Mouse (Mus musculus) CH12.LX (cell line): ENCODE results near the gene Tmem150c. TPM values are rescaled to one million over a fixed set of nuclear protein-coding genes. Genes with fewer than 3 reads are reported as not detected.

ENCODE experiments used
- DNase-seq: peaks from one replicate; pipeline ENCODE4 v3.0.0-alpha.2; 2013; ENCODE audit errors: extremely low read depth
- H3K27ac ChIP-seq: 2 replicates; pipeline ENCODE4 v1.5.1; 2012; ENCODE audit warnings: low read depth, mild to moderate bottlenecking, control low read depth, moderate library complexity; ENCODE audit not compliant: insufficient read depth
- H3K27me3 ChIP-seq: replicated peaks from 2 replicates; pipeline ENCODE3; 2012; ENCODE audit warnings: inconsistent platforms
- H3K36me3 ChIP-seq, 2 experiments: replicated peaks in 1 of 2; 2 replicates each; pipeline versions ENCODE3 to v1.6.1; 2012; ENCODE audit warnings: inconsistent platforms in 1 of 2, low read length in 1 of 2, mild to moderate bottlenecking in 1 of 2, mixed read lengths in 1 of 2, moderate library complexity in 1 of 2; ENCODE audit not compliant: control insufficient read depth in 1 of 2, insufficient read depth in 1 of 2
- H3K4me1 ChIP-seq, 2 experiments: 2 replicates each; pipeline ENCODE4 v1.6.1; 2012; ENCODE audit warnings: inconsistent platforms in 1 of 2, moderate library complexity in 1 of 2; ENCODE audit not compliant: insufficient read depth in 2 of 2, control insufficient read depth in 1 of 2
- H3K4me2 ChIP-seq: 2 replicates; pipeline ENCODE4 v1.6.1; 2012; ENCODE audit warnings: low read depth, mild to moderate bottlenecking, control low read depth; ENCODE audit not compliant: poor library complexity, insufficient read depth, severe bottlenecking
- H3K4me3 ChIP-seq, 3 experiments: fragments of 150-350 bp in 1 of 3; sonication (generic) in 1 of 3; replicated peaks in 1 of 3; 2 replicates each; pipeline versions ENCODE3 to v1.5.1; 2011 to 2012; ENCODE audit warnings: low read depth in 2 of 3, low read length in 2 of 3, mild to moderate bottlenecking in 2 of 3, moderate library complexity in 2 of 3, control low read depth in 1 of 3, improper control_type of control experiment in 1 of 3, inconsistent platforms in 1 of 3, mixed read lengths in 1 of 3; ENCODE audit not compliant: poor library complexity in 1 of 3
- H3K79me2 ChIP-seq: replicated peaks from 2 replicates; pipeline ENCODE4 v1.6.1; 2012; ENCODE audit warnings: mild to moderate bottlenecking, moderate library complexity; ENCODE audit not compliant: control insufficient read depth, poor library complexity, insufficient read depth, severe bottlenecking; ENCODE audit errors: extremely low read depth
- H3K9ac ChIP-seq: 2 replicates; pipeline ENCODE4 v1.6.1; 2012; ENCODE audit warnings: low read depth, mild to moderate bottlenecking, control low read depth, moderate library complexity; ENCODE audit not compliant: insufficient read depth
- H3K9me3 ChIP-seq: replicated peaks from 2 replicates; pipeline ENCODE3; 2012; ENCODE audit warnings: low read length, inconsistent platforms, mixed read lengths
- CHD1 ChIP-seq: IDR thresholded peaks from 2 replicates; pipeline ENCODE4 v1.6.1; 2012; ENCODE audit warnings: low read depth, low read length, improper control_type of control experiment, inconsistent platforms
- CHD2 ChIP-seq: IDR thresholded peaks from 2 replicates; pipeline ENCODE4 v1.6.1; 2011; ENCODE audit warnings: low read length, improper control_type of control experiment
- E2F4 ChIP-seq: IDR thresholded peaks from 2 replicates; pipeline ENCODE4 v1.6.1; 2011; ENCODE audit warnings: low read depth, low read length, improper control_type of control experiment; ENCODE audit not compliant: insufficient replicate concordance
- ELF1 ChIP-seq: IDR thresholded peaks from 2 replicates; pipeline ENCODE4 v1.6.1; 2014; ENCODE audit warnings: low read depth, mild to moderate bottlenecking, inconsistent platforms, low read length, improper control_type of control experiment
- ETS1 ChIP-seq: conservative IDR thresholded peaks from 2 replicates; pipeline ENCODE4 v1.6.1; 2012; ENCODE audit warnings: low read depth, mild to moderate bottlenecking, inconsistent platforms, low read length, improper control_type of control experiment, moderate library complexity
- IRF4 ChIP-seq: IDR thresholded peaks from 2 replicates; pipeline ENCODE4 v1.6.1; 2014; ENCODE audit warnings: low read depth, mild to moderate bottlenecking, inconsistent platforms, low read length, improper control_type of control experiment
- JUN ChIP-seq: IDR thresholded peaks from 2 replicates; pipeline ENCODE4 v1.6.1; 2011; ENCODE audit warnings: low read depth, mild to moderate bottlenecking, low read length, improper control_type of control experiment, moderate library complexity; ENCODE audit not compliant: insufficient read depth
- KAT2A ChIP-seq: IDR thresholded peaks from 2 replicates; pipeline ENCODE4 v1.6.1; 2012; ENCODE audit warnings: low read length, improper control_type of control experiment, inconsistent platforms; ENCODE audit not compliant: insufficient replicate concordance
- MAFK ChIP-seq: IDR thresholded peaks from 2 replicates; pipeline ENCODE4 v1.6.1; 2011; ENCODE audit warnings: low read length, improper control_type of control experiment; ENCODE audit not compliant: insufficient replicate concordance
- MAX ChIP-seq: IDR thresholded peaks from 2 replicates; pipeline ENCODE4 v1.6.1; 2011; ENCODE audit warnings: low read length, improper control_type of control experiment
- MYC ChIP-seq: IDR thresholded peaks from 2 replicates; pipeline ENCODE4 v1.6.1; 2011; ENCODE audit warnings: low read depth, mild to moderate bottlenecking, improper control_type of control experiment, low read length
- RCOR1 ChIP-seq: conservative IDR thresholded peaks from 2 replicates; pipeline ENCODE4 v1.6.1; 2012; ENCODE audit warnings: low read depth, mild to moderate bottlenecking, inconsistent platforms, low read length, improper control_type of control experiment
- SMC3 ChIP-seq: IDR thresholded peaks from 2 replicates; pipeline ENCODE4 v1.6.1; 2011; ENCODE audit warnings: low read depth, low read length, improper control_type of control experiment
- UBTF ChIP-seq: IDR thresholded peaks from 2 replicates; pipeline ENCODE4 v1.6.1; 2012; ENCODE audit warnings: low read depth, mild to moderate bottlenecking, inconsistent platforms, low read length, improper control_type of control experiment, moderate library complexity
- USF1 ChIP-seq: IDR thresholded peaks from 2 replicates; pipeline ENCODE4 v1.6.1; 2014; ENCODE audit warnings: low read depth, mild to moderate bottlenecking, inconsistent platforms, low read length, improper control_type of control experiment
- ZKSCAN1 ChIP-seq: IDR thresholded peaks from 2 replicates; pipeline ENCODE4 v1.6.1; 2012; ENCODE audit warnings: low read depth, inconsistent platforms, low read length, improper control_type of control experiment, borderline replicate concordance
- dilution Hi-C: fragments of 300-500 bp; cut with MboI; formaldehyde crosslinking; loops from 2 replicates; pipeline ENCODE4 v1.14.3; 2020; ENCODE audit warnings: low sequenced_read_pairs; ENCODE audit not compliant: extremely low pct_unique_long_range_greater_than_20kb, extremely low pct_ligation_motif_present
- in situ Hi-C: fragments of 300-500 bp; cut with MboI; formaldehyde crosslinking; loops from 3 replicates; pipeline ENCODE4 v1.14.3; 2019; ENCODE audit warnings: low sequenced_read_pairs, low pct_ligation_motif_present, low pct_unique_long_range_greater_than_20kb, mixed read lengths
- polyA plus RNA-seq: library from polyadenylated mRNA; unstranded; fragments of >175 nt; gene quantifications from 2 replicates; pipeline ENCODE4 v1.2.1, GENCODE M21; 2012; ENCODE audit warnings: low read depth; ENCODE audit not compliant: insufficient read length
- total RNA-seq, 2 experiments: library from RNA; depleted of rRNA; stranded (reverse); fragments of 300-350 nt in 1 of 2; fragments of >200 nt in 1 of 2; gene quantifications; 2 replicates each; pipeline ENCODE4 v1.2.3; 2012 to 2014

Tmem150c gene
- total and polyA plus RNA-seq, 3 experiments, result not detected

- H3K36me3 ChIP-seq, result no peaks in the 10 kb centered on the region
- H3K4me1 ChIP-seq, result peaks cover 0 to 5% of the 10 kb centered on the region in 2 experiments; a peak in 2 of 4 replicates
- dilution Hi-C loops, result no loop called here
- no peaks in the 10 kb centered on the region for H3K9me3 ChIP-seq
- in situ Hi-C loops, result no loop called here
- H3K9ac ChIP-seq, result no peak overlapping the region
- no peak for DNase-seq
- H3K27ac ChIP-seq, result no peak overlapping the region
- no peak overlapping the region for H3K4me3 ChIP-seq
- H3K27me3 ChIP-seq, result no peaks in the 10 kb centered on the region
- no peak for TF ChIP-seq KAT2A
- no peak for TF ChIP-seq MAX
- no peak for TF ChIP-seq ETS1
- TF ChIP-seq IRF4, result no peak
- no peak for TF ChIP-seq USF1
- TF ChIP-seq RCOR1, result no peak
- TF ChIP-seq MYC, result no peak
- H3K79me2 ChIP-seq, result no peaks in the 10 kb centered on the region
- no peak overlapping the region for H3K4me2 ChIP-seq
Measured at GRCm38 (mm10) chr5:100175582-100175981, 16.0 kb upstream of the Tmem150c start.

DNA sequence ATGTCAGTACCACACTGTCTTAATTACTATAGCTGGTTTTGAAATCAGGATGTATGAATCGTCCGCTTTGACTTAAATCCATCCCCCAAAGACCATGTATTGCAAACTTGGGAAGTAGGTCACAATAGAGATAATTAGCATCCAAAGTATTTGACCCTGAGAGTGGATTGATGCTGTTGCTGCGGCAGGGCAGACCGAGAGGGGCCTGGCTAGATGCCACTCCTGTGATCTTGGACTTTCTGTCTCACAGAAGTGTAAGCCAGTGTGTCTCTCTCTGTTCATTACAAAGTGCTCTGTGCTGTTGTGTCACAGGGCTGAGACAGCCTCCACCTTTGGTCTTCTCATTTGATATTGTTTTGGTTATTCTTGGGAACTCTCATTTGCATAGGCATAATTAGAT is 12.5 kb upstream of the Tmem150c start:
- H3K27me3 ChIP-seq, result no peaks in the 10 kb centered on the region
- H3K9me3 ChIP-seq, result no peaks in the 10 kb centered on the region
- H3K9ac ChIP-seq, result no peak overlapping the region
- dilution Hi-C loops, result no loop called here
- peaks cover 3 to 4% of the 10 kb centered on the region in 2 experiments; a peak in 2 of 4 replicates for H3K4me1 ChIP-seq
- TF ChIP-seq MAFK (no peak), ZKSCAN1 (no peak), CHD2 (no peak), JUN (no peak), SMC3 (no peak), UBTF (no peak), USF1 (no peak), E2F4 (no peak), CHD1 (no peak), ELF1 (no peak), KAT2A (no peak), ETS1 (no peak)
- TF ChIP-seq, all 38 proteins: peak for 0
- no peak overlapping the region for H3K4me3 ChIP-seq
- no peaks in the 10 kb centered on the region for H3K79me2 ChIP-seq
- no peak overlapping the region for H3K27ac ChIP-seq
- DNase-seq, result no peak
- in situ Hi-C loops, result no loop called here
- H3K4me2 ChIP-seq, result no peak overlapping the region
- no peaks in the 10 kb centered on the region for H3K36me3 ChIP-seq
